Mouse (Mus musculus): ENCODE measurements around the gene Grid2. TPM values are rescaled to one million over a fixed set of nuclear protein-coding genes. Genes with fewer than 3 reads are reported as not detected.

The Grid2 gene
- polyA plus RNA-seq, 1 experiment from 2014 or later: 1.8 TPM

- H3K36me3 ChIP-seq: no peaks in the 10 kb centered on the region
- H3K9ac ChIP-seq: no peak overlapping the region
- peaks cover 2% of the 10 kb centered on the region; the same call in 1 of the 2 replicates for H3K4me1 ChIP-seq (replicated peaks)
- no peak overlapping the region for H3K27ac ChIP-seq (ENCODE audit: poor library complexity, severe bottlenecking)
- 89% methylated on average over 1 of the region's 1 CpGs for WGBS
- H3K27me3 ChIP-seq (replicated peaks): no peaks in the 10 kb centered on the region
- no peak for ATAC-seq (ENCODE audit: insufficient number of reproducible peaks, low FRiP score)
- H3K9me3 ChIP-seq (replicated peaks): no peaks in the 10 kb centered on the region
- H3K4me2 ChIP-seq: no peak overlapping the region
- H3K4me3 ChIP-seq: no peak overlapping the region
Observed at GRCm38 (mm10) chr6:64326936-64327335, 1071.3 kb downstream of the Grid2 start.

GRCm38 (mm10) chr6:64327876-64328275, 1072.2 kb downstream of the Grid2 start:
- no peak overlapping the region for H3K9ac ChIP-seq
- H3K27ac ChIP-seq (ENCODE audit: poor library complexity, severe bottlenecking): no peak overlapping the region
- H3K9me3 ChIP-seq (replicated peaks): no peaks in the 10 kb centered on the region
- no peaks in the 10 kb centered on the region for H3K27me3 ChIP-seq (replicated peaks)
- no peaks in the 10 kb centered on the region for H3K36me3 ChIP-seq
- H3K4me3 ChIP-seq: no peak overlapping the region
- ATAC-seq (ENCODE audit: insufficient number of reproducible peaks, low FRiP score): no peak
- WGBS: 71% methylated on average over 3 of the region's 3 CpGs
- no peak overlapping the region for H3K4me2 ChIP-seq
- H3K4me1 ChIP-seq (replicated peaks): peaks cover 2% of the 10 kb centered on the region; the same call in 1 of the 2 replicates

- 78% methylated on average over 4 of the region's 4 CpGs for WGBS
Observed at GRCm38 (mm10) chr6:64398413-64399098, 1142.9 kb downstream of the Grid2 start.

GRCm38 (mm10) chr6:64427658-64428057, 1172.0 kb downstream of the Grid2 start:
- no peaks in the 10 kb centered on the region for H3K36me3 ChIP-seq
- no peaks in the 10 kb centered on the region for H3K27me3 ChIP-seq (replicated peaks)

More at GRCm38 (mm10) chr6:64398413-64399098, 1142.9 kb downstream of the Grid2 start:
- ATAC-seq (ENCODE audit: insufficient number of reproducible peaks, low FRiP score): no peak
- H3K4me2 ChIP-seq: no peak overlapping the region
- no peaks in the 10 kb centered on the region for H3K9me3 ChIP-seq (replicated peaks)
- no peak overlapping the region for H3K9ac ChIP-seq
- H3K27me3 ChIP-seq (replicated peaks): no peaks in the 10 kb centered on the region
- no peaks in the 10 kb centered on the region for H3K4me1 ChIP-seq (replicated peaks)
- no peaks in the 10 kb centered on the region for H3K36me3 ChIP-seq
- H3K27ac ChIP-seq (ENCODE audit: poor library complexity, severe bottlenecking): no peak overlapping the region
- H3K4me3 ChIP-seq: no peak overlapping the region

GRCm38 (mm10) chr6:64428898-64429297, 1173.2 kb downstream of the Grid2 start:
- no peak overlapping the region for H3K27ac ChIP-seq (ENCODE audit: poor library complexity, severe bottlenecking)
- no peaks in the 10 kb centered on the region for H3K9me3 ChIP-seq (replicated peaks)
- 64% methylated on average over 1 of the region's 1 CpGs for WGBS
- no peak for ATAC-seq (ENCODE audit: insufficient number of reproducible peaks, low FRiP score)
- no peaks in the 10 kb centered on the region for H3K27me3 ChIP-seq (replicated peaks)
- no peaks in the 10 kb centered on the region for H3K36me3 ChIP-seq
- H3K4me1 ChIP-seq (replicated peaks): no peaks in the 10 kb centered on the region
- no peak overlapping the region for H3K9ac ChIP-seq
- H3K4me3 ChIP-seq: no peak overlapping the region
- H3K4me2 ChIP-seq: no peak overlapping the region

More at GRCm38 (mm10) chr6:64427658-64428057, 1172.0 kb downstream of the Grid2 start:
- Histone ChIP-seq H3K9me3 (replicated peaks) (no peaks in the 10 kb centered on the region), H3K4me2 (no peak overlapping the region), H3K4me3 (no peak overlapping the region), H3K27ac (ENCODE audit: poor library complexity, severe bottlenecking) (no peak overlapping the region), H3K9ac (no peak overlapping the region), H3K4me1 (replicated peaks) (no peaks in the 10 kb centered on the region)
- ATAC-seq (ENCODE audit: insufficient number of reproducible peaks, low FRiP score): no peak

- Histone ChIP-seq H3K9ac (no peak overlapping the region), H3K27ac (ENCODE audit: poor library complexity, severe bottlenecking) (no peak overlapping the region), H3K36me3 (no peaks in the 10 kb centered on the region), H3K4me2 (no peak overlapping the region), H3K9me3 (replicated peaks) (no peaks in the 10 kb centered on the region), H3K4me3 (no peak overlapping the region), H3K4me1 (replicated peaks) (no peaks in the 10 kb centered on the region), H3K27me3 (replicated peaks) (no peaks in the 10 kb centered on the region)
- ATAC-seq (ENCODE audit: insufficient number of reproducible peaks, low FRiP score): no peak
- 67% methylated on average over 5 of the region's 5 CpGs for WGBS
Observed at GRCm38 (mm10) chr6:64448127-64448526, 1192.5 kb downstream of the Grid2 start.

- no peak for ATAC-seq (ENCODE audit: insufficient number of reproducible peaks, low FRiP score)
- Histone ChIP-seq H3K4me2 (no peak overlapping the region), H3K27me3 (replicated peaks) (no peaks in the 10 kb centered on the region), H3K36me3 (no peaks in the 10 kb centered on the region), H3K9me3 (replicated peaks) (no peaks in the 10 kb centered on the region), H3K4me3 (no peak overlapping the region), H3K9ac (no peak overlapping the region), H3K27ac (ENCODE audit: poor library complexity, severe bottlenecking) (no peak overlapping the region), H3K4me1 (replicated peaks) (no peaks in the 10 kb centered on the region)
- 86% methylated on average over 4 of the region's 4 CpGs for whole genome bisulfite sequencing
Observed at GRCm38 (mm10) chr6:64448864-64449355, 1193.2 kb downstream of the Grid2 start.

GRCm38 (mm10) chr6:64450770-64451169, 1195.1 kb downstream of the Grid2 start:
- no peak for ATAC-seq (ENCODE audit: insufficient number of reproducible peaks, low FRiP score)
- WGBS: 83% methylated on average over 3 of the region's 3 CpGs

GRCm38 (mm10) chr6:64479884-64480283, 1224.2 kb downstream of the Grid2 start:
- Histone ChIP-seq H3K9me3 (replicated peaks) (no peaks in the 10 kb centered on the region), H3K27me3 (replicated peaks) (no peaks in the 10 kb centered on the region), H3K9ac (no peak overlapping the region), H3K27ac (ENCODE audit: poor library complexity, severe bottlenecking) (no peak overlapping the region), H3K36me3 (no peaks in the 10 kb centered on the region), H3K4me3 (no peak overlapping the region), H3K4me2 (no peak overlapping the region), H3K4me1 (replicated peaks) (no peaks in the 10 kb centered on the region)
- no peak for ATAC-seq (ENCODE audit: insufficient number of reproducible peaks, low FRiP score)
- 71% methylated on average over 3 of the region's 3 CpGs for WGBS

More at GRCm38 (mm10) chr6:64450770-64451169, 1195.1 kb downstream of the Grid2 start:
- no peak overlapping the region for H3K9ac ChIP-seq
- H3K9me3 ChIP-seq (replicated peaks): no peaks in the 10 kb centered on the region
- H3K36me3 ChIP-seq: no peaks in the 10 kb centered on the region
- no peak overlapping the region for H3K27ac ChIP-seq (ENCODE audit: poor library complexity, severe bottlenecking)
- H3K4me1 ChIP-seq (replicated peaks): no peaks in the 10 kb centered on the region
- H3K4me3 ChIP-seq: no peak overlapping the region
- H3K4me2 ChIP-seq: no peak overlapping the region
- H3K27me3 ChIP-seq (replicated peaks): no peaks in the 10 kb centered on the region

GRCm38 (mm10) chr6:64480592-64480991, 1224.9 kb downstream of the Grid2 start:
- no peaks in the 10 kb centered on the region for H3K9me3 ChIP-seq (replicated peaks)
- H3K4me1 ChIP-seq (replicated peaks): no peaks in the 10 kb centered on the region
- no peak overlapping the region for H3K9ac ChIP-seq
- no peaks in the 10 kb centered on the region for H3K27me3 ChIP-seq (replicated peaks)
- WGBS: 62% methylated on average over 2 of the region's 2 CpGs
- no peak overlapping the region for H3K4me2 ChIP-seq
- ATAC-seq (ENCODE audit: insufficient number of reproducible peaks, low FRiP score): no peak
- no peak overlapping the region for H3K27ac ChIP-seq (ENCODE audit: poor library complexity, severe bottlenecking)
- H3K36me3 ChIP-seq: no peaks in the 10 kb centered on the region
- H3K4me3 ChIP-seq: no peak overlapping the region

GRCm38 (mm10) chr6:64490313-64491067, 1234.8 kb downstream of the Grid2 start:
- Histone ChIP-seq H3K4me3 (no peak overlapping the region), H3K36me3 (no peaks in the 10 kb centered on the region), H3K4me1 (replicated peaks) (no peaks in the 10 kb centered on the region), H3K9ac (no peak overlapping the region), H3K9me3 (replicated peaks) (no peaks in the 10 kb centered on the region), H3K27ac (ENCODE audit: poor library complexity, severe bottlenecking) (no peak overlapping the region), H3K4me2 (no peak overlapping the region), H3K27me3 (replicated peaks) (no peaks in the 10 kb centered on the region)
- WGBS: 60% methylated on average over 4 of the region's 4 CpGs
- ATAC-seq (ENCODE audit: insufficient number of reproducible peaks, low FRiP score): no peak

Data from heart, embryonic 12.5 days (tissue).